Mouse (Mus musculus): Measurements from ENCODE around the gene Adam33. TPM values are rescaled to one million over a fixed set of nuclear protein-coding genes. Genes with fewer than 3 reads are reported as not detected.

Adam33 gene
- polyA plus RNA-seq (2017; shearing (Covaris generic)): not detected

GRCm38 (mm10) chr2:131063404-131063864 is at the start of gene Adam33:
Gene Adam33 (minus strand): TSS chr2:131063814.

GRCm38 (mm10) chr2:131086667-131087390 is 23.2 kb upstream of the Adam33 start, which contains the start of gene Siglec1:
Gene Siglec1 (minus strand): TSS chr2:131086765.

GRCm38 (mm10) chr2:131042988-131043387 is 20.6 kb downstream of the Adam33 start, which contains the start of gene Gfra4:
Gene Gfra4 (minus strand): TSS chr2:131043088.

Other genes starting within 250 kb of the Adam33 start
- gene 4930402H24Rik, start 157.4 kb downstream of the Adam33 start, polyA plus RNA-seq (2017; shearing (Covaris generic)): 8.1 TPM
- gene Atrn, start 157.3 kb downstream of the Adam33 start, polyA plus RNA-seq (2017; shearing (Covaris generic)): 2.9 TPM
- not detected for gene Gfra4, start 20.7 kb downstream of the Adam33 start, polyA plus RNA-seq (2017; shearing (Covaris generic))
- gene Siglec1, start 23.0 kb upstream of the Adam33 start, polyA plus RNA-seq (2017; shearing (Covaris generic)): 0.10 TPM
- gene Hspa12b, start 63.5 kb upstream of the Adam33 start, polyA plus RNA-seq (2017; shearing (Covaris generic)): not detected
- gene Gm11037, start 69.7 kb upstream of the Adam33 start, polyA plus RNA-seq (2017; shearing (Covaris generic)): not detected
- gene 1700037H04Rik, start 96.3 kb upstream of the Adam33 start, polyA plus RNA-seq (2017; shearing (Covaris generic)): 49.0 TPM
- 2.1 TPM for gene Cenpb, start 116.3 kb upstream of the Adam33 start, polyA plus RNA-seq (2017; shearing (Covaris generic))
- gene Cdc25b, start 123.1 kb upstream of the Adam33 start, polyA plus RNA-seq (2017; shearing (Covaris generic)): 102 TPM
- not detected for gene Spef1, start 123.5 kb upstream of the Adam33 start, polyA plus RNA-seq (2017; shearing (Covaris generic))
- gene Ap5s1, start 143.3 kb upstream of the Adam33 start, polyA plus RNA-seq (2017; shearing (Covaris generic)): 25.5 TPM
- 32.7 TPM for gene Mavs, start 170.2 kb upstream of the Adam33 start, polyA plus RNA-seq (2017; shearing (Covaris generic))
- gene Pank2, start 198.7 kb upstream of the Adam33 start, polyA plus RNA-seq (2017; shearing (Covaris generic)): 7.5 TPM